Mouse (Mus musculus) ovary, adult 18-20 months (tissue): ENCODE results near the gene Krt77.

Experiments
- DNase-seq: peaks from one replicate; pipeline ENCODE4 v3.0.0; 2022; ENCODE audit warnings: low spot score, mixed read lengths

The Krt77 gene

DNA sequence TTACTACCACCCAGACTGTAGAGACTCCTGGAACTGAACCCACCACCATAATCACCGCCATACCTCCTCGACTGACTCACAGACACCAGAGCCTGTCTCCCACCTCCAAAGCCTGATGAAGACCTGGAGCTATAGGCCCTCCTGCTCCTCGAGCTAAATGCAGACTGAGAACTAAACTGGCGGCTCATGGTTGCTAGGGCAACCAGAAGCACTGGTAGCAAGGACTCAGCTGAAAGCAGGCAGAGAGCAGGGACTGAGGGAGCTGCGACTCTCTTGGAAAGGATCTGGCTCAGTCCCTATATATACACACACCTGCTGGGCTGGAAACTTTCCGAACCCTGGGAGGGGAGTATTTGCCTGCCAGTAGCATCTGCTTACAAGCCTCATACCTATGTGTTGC is at the start of gene Krt77:
TSS of gene Krt77 (minus strand) at position 275 of the 400 bp plus-strand sequence.
- no peak for DNase-seq

DNA sequence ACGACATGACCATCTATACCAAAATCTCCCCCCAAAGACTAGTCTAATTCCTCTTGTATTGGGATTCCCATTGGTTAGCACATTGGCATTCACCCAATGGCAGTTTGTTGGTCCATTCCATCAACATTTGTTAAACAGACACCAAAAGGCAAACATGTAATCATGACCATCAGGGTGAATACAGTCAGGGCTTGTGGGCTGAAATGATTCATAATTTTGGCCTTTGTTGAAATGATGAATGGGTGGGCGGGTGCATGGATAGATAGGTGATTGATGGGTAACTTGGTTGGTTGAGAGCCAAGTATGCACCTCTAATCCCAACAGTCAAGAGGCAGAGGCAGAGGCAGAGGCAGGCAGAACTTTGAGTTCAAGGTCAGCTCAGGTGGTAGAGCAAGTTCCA is 46.6 kb upstream of the Krt77 start:
- DNase-seq: no peak

DNA sequence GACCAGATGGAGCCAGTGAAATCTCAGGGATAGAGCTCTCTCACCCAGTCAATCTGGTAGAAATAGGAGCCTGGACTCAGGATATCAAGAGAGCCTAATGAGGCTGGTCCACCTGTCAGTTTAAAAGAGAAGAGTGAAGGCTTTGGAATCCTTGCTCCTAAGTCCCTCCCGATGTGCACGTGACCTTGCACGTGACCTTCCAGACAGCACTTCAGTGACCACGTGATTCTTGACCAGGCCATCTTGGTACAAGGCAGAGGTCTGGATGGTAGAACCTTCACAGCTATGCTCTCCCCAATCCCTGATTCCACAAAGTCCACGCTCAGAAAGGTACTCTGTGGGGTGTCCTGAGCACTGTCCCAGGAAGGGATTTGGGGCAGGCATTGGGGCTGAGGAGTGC is 35.3 kb upstream of the Krt77 start:
- no peak for DNase-seq

DNA sequence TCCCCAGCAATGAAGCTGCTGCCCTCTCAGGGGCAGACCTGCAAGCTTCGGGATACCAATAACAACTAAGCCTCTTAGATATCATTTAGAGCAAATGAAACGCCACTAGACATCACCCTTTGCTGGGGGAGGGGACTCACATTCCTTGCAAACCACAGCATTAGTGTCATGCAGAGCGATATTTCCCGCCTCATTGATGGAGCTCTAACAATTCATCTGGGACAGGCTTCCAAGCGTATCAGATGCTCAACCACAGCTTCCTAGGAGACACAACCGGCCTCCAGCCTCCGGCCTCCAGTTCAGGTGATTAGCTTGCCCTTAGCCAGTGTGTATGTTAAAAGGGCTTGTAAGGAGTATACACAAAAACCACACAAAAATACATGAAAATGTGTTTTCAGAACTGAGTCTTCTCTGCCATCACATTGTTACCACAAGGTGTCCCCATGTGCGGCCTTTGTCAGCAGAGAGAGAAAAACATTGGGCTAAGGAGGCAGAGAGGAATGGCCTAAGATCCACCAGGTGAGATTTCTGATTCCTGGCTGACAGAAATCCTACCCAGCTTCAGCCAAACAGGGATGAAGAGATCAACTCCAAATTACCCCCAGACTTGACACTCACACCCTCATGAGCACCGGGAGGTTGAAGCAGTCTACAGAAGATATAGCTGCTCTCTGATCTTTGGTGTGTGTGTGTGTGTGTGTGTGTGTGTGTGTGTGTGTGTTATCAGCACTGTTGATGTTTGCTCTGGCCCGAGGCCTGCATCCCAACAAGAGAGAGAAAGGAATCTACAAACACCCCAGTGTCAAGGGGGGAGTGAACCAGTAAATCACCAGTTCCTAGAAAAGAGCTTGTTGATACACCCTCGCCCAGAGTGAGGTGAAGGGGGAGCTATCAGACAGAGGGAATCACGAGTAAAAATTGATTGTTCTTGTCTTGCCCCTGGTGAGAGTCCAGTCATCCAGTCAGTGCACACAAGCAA is 33.0 kb upstream of the Krt77 start:
- DNase-seq: no peak

DNA sequence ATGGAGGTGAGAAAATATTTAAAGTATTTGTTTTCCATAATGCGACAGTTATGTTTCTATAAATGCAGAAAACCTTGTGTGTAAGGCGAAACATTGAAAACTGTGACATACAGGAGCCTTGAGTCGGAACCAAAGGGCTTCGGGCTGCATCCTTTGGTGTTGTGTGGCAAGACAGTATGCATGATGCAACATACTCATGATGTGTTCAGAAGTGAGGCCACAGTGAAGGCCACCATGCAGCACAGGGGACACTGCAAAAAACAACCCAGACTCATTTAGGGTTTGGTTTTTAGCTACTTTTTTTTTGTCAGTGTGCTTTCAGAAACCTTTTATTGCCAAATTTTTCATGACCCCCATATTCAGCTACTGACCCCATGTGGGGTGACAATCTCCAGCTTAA is 25.7 kb upstream of the Krt77 start:
- DNase-seq: no peak

DNA sequence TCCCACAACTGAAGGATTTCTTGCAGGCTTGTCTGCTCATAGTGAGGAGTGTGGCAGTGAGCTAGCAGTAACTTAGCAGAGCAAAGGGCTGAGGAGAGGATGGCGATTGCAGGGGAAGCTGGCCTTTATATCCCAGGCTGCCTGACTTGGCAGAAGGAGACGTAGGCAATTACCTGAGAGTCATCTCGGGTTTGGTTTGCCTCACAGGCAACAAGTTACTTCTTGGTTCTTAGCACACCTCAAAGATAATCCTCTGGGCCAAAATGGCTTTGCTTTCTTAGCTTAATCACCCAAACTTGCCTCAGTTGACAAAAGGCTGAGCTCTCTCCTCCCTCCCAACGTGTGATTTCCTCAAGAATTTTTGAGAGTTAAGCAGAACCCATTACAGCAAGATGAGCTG is 23.3 kb upstream of the Krt77 start, which contains the start of gene Krt76:
TSS of gene Krt76 (minus strand) at position 101 of the 400 bp plus-strand sequence.
- DNase-seq: no peak

DNA sequence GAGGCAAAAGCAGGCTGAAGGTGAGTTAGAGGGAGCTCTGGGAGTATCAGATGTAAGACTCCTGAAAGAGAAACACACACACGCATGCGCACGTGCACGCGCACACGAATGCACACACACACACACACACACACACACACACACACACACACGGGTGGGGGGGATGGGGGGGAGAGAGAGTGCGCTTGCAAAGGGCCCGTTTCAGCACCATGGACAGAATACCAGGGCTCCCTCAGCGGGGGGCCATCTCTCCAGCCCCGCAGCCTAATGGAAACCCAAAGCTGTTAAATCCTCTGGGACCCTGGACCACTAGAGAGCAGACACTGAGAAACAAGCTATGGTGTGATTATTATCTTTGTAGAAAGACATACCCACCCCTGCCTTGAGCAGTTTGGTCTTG is 10.3 kb upstream of the Krt77 start:
- no peak for DNase-seq

DNA sequence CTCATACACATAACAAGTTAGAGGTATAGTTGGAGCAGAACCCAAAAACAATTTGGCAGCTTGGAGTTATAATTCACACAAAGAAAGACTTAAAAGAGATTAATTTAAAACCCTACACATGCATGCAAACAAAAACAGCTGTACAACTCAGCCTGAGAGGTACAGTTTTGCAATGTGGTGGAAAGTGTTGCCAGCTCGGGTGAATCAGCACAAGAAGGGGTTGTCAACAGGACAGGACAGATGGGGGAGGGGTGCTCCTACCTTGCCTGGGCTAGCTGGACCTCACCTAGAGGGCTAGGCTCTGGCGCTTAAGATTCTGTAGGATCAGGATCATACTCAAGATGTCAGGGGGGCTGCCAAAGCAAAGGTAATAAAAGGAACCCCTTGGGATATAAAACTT is 8.5 kb upstream of the Krt77 start:
- no peak for DNase-seq

DNA sequence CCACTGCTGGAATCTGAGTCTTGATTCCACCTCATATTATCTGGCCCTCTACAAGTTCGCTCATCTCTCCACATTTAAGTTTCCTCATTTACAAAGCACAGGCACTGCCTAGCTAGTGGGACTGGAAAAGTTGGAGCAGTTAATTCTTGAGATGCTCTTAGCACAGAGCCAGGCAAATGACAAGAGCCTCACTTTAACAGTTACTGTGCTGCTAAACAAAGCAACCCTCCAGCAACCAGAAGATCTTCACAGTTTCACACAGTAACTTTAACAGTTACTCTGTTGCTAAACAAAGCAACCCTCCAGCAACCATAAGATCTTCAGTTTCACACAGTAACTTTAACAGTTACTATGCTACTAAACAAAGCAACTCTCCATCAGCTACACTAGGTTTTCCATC is 4.9 kb upstream of the Krt77 start:
- no peak for DNase-seq

DNA sequence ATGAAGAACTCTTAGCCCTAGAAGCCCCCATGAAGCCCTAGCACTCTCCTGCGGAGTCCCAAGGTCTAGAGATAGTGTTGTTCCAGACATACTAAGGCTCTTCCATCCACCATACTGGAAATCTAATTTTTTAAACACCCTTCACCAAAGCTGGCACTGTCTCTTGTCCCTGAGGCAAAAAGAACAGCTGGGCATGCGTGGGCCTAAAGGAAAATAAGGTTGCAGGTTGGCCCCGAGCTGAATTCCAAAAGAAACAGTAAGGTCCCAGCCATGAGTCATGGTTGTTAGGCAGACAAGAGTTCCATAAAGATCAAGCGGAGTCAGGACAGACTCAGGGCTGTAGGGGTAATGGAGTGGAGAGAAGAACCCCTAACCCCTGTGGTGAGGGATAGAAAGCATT is 3.7 kb upstream of the Krt77 start:
- DNase-seq: no peak

DNA sequence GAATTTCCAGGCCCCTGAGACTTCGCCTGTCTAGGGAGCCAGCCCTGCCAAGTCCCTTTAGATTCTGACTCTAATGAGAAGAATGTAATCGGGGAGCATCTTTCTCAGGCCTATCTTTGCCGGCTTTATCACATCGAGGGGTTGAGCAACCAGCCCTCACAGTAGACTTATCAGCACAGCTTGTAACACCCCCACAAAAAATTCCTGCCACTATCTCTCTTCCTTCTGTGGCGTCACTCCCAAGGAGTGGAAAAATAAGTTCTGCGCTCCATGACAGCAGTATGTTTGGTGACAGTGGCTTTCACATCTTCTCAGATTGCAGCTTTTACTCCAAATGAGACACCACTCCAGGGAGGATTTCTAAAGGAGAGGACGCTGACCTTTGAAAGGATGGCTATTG is 2.8 kb downstream of the Krt77 start:
- DNase-seq: no peak

DNA sequence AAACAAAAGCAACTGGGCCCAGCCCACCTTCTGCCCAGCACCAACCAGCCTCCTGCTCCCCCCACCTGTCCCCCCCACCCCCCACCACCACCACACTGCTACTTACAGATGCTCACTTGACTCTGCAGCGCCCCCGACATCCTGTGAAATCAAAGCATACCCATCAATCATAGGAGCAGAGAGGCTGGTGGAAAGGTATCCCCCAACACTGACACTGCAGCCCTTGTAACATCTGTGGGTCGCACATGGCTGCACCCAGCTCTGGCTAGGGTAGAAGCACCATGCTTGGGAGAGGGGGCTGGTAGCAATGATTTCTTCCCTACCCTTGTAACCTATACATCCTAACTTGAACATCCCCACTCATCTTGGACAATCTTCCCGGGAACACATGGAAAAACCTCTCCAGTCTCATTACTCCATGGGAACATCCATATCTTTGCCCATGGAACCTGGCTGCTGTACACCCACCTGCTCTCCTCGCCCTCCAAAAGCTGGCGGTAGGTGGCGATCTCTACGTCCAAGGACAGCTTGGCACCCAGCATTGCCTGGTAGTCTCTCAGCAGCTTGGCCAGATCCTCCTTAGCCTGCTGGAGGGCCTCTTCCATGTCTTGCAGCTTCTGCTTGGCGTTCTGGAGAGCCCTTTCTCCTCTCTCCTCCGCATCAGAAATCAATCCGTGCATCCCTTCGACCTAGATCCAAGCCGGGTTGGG is 8.9 kb downstream of the Krt77 start:
- no peak for DNase-seq

DNA sequence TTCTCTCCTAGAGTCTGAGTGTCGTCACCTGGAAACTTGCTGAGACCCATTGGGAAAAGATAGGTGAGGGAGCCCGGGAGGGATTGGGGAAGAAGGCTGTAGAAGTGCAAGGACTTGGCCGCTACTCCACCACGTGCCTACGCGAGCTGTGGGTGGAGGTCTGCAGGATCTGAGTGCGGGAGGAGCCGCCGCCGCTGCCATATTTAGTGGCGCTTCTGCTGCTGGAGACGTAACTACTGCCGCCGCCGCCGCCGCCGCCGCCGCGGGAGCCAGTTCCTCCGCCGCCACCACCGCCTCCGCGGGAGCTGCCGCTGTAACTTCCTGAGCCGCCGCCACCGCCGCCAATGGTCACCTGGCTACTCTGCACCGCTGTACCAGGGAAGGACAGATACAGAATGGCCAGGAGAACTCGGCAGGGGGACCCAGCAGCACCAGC is 9.8 kb downstream of the Krt77 start:
- DNase-seq: peak; percentile 13

DNA sequence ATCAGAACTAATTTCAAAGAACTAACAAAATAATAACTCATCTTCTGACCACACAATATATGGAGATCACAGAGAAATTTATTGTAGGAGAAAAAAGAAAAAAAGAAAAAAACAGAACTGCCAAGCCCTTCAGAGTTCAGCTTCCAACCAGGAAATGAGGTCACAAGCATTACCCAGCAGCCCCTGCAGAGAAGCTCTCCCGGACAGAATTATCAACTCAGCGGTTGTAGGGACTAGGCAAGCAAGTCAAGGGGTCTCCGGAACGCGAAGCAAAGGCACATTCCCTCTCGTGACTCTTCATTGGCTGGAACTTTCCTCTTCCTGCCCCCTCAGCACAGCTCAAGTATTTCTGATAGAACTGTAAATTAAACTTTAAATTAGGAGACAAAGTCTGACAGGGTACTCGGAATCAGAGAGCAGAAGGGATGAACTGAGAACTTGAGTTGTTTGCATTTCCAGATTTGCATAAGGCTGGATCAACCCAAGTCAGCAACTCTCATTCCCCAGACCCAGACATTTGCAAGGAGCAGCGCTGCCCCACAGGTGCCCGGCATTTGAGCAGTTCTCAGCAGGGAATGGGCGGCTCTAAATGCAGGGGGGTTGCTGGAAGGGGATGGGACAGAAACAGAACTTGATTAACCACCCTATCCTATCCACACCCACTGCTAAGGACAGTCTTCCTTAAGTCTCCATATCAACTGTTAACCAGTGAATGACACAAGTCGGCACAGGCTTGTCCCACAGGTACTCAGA is 10.7 kb downstream of the Krt77 start:
- DNase-seq: no peak

DNA sequence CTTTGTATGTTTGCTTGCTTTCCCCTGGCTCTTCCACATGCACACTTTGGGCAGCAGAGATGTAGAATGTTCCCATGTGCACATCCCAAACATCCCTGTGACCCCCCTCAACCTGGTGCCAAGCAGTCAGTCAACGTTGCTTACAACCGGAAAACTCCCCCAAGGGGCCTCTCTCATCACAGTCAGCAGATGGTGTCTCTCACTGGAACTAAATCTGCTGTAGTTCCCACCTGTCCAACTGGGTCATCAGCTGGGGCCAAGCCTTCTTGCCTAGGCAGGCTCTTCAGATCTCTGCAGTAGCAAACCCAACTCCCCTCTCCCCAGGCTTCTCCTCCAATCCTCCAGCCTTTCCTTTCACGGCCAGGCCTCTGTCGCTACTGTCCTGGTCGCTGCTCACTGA is 12.8 kb downstream of the Krt77 start:
- DNase-seq: no peak

DNA sequence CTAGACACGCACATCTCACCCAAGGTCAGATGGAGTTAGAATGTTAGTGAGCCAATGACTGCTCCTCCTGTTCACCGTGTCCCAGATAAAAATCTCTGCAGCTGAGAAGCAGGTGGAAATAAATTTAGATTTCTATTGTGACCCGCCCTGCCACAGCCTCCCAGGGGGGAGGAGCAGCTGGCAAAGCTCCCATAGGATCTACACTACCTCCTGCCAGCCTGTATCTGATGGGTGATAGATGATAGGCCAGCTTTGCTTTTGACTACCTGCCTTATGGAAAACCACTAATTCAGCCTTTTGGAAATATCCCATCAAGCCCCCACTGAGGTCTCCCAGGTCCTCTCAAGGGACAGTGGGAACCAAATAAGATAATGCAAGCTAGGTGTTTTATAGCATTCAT is 13.8 kb downstream of the Krt77 start:
- DNase-seq: no peak

DNA sequence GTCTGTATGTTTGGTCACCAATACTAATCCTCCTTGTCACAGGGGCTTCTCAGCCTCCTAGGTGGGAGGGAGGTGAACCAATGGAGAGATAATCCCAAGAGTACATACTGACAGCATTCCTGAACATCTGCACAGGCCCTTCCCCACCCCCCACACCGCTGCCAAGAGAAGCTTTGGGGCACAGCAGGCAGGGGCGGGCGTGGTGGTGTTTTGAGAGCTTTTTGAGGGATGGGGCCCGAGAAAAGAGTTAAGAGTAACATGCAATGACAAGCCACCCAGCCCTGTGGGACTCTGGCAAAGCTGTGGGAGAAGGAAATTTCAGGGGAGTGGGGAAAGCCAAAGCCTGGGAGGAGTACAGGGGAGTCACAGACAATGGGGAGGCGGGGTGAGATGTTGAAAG is 15.2 kb downstream of the Krt77 start:
- DNase-seq: no peak

DNA sequence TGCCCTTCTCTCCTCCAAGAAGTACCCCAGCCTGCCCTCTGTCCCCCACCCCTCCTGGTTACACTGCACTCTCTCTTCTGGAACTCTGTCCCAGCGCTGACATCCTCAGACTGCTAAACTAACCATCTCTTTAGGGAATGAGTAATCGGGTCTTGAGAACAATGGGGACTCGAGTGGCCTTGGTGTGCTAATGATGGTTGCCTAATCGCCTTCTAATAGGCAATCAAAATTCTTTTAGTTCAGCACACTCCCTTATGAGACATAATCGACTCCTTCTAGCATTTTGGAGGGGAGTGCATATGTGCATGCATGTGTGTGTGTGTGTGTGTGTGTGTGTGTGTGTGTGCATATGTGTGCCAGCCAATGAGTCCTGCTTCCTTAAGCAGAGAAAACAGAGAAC is 16.9 kb downstream of the Krt77 start:
- DNase-seq: no peak

DNA sequence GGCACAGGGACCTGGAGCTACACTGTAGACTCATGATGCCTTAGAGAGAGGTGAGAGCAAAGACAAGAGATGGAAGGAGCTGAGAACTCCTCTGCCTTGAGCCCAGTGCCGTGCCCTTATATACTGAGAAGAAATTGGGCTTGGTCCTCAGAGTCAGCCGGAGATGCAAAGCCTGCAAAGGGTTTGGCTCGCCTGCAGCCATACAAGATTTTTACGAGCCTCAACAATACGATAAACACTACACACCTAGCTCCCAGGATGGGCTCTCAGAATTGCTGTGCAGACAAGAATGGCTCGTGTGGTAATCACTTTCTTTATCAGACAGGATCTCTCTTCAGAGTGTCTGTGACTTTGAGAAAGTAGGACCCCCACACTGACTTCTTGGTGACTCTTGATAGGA is 18.8 kb downstream of the Krt77 start, which contains the start of gene Krt1:
TSS of gene Krt1 (minus strand) at position 101 of the 400 bp plus-strand sequence.
- no peak for DNase-seq

DNA sequence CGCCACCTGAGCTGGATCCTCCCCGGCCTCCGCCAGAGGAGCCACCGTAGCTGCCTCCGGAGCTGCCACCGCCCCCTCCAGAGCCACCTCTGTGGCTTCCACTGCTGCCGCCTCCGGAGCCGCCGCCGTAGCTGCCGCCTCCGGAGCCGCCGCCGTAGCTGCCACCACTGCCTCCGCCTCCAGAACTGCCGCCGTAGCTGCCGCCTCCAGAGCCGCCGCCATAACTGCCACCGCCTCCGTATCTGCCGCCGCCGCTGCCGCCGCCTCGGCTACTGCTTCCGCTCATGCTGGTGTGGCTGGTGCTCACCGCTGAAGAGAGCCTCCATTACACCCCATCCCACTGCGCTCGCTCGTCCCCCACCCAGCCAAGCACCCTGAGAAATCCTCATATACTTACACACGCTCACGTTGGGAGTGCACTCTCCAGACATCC is 23.5 kb downstream of the Krt77 start:
- DNase-seq: peak; percentile 23

DNA sequence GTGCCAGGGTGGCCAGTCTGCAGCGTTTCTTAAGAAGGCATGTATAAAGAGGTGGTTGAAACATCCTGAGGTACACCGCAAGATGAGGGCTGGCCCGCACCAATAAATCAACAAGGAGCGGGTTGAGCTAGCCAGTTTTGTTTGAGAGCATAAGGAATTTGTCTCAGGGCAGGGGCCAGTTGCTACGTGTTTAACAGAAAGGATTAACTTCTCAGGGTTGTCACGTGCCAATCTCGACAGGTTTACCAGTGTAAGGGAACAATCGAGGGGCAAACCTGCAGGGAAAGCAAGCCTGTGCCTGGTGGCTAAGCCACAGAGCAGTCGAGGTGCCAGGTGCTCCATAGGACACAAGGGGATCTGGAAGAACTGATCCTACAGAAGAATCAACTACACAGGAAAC is 26.3 kb downstream of the Krt77 start:
- no peak for DNase-seq

DNA sequence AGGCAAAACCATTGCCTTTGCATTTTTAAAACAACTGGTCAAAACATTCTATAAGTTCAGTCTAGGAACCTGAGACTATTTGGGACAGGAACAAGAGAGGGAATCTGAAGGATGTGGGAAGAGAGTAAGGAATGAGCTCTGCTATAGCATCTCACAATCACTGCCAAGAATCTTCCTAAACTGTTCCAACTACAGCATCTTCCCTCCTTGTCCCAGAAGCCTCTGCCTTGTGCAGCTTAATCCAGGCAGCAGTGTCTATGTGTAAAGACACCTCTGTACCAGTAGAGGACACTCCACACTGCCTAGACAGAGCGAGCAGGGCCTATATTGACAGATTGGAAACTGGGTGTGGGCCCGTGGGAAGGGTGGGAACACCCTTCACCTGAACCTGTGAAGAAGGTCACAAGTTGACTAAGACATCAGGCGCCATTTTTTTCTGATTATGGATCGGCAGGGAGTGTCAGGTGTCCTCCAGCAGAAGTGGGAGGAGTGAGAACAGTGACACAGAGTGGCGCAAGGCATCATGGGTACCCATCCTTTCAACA is 34.6 kb downstream of the Krt77 start:
- DNase-seq: no peak
